Mouse (Mus musculus) embryonic fibroblast, embryonic 13.5 days (primary cell): ENCODE measurements around the gene D630003M21Rik. TPM values are rescaled to one million over a fixed set of nuclear protein-coding genes. Genes with fewer than 3 reads are reported as not detected.

ENCODE experiments used
- H3K27ac ChIP-seq: 2 replicates; pipeline ENCODE4 v1.5.1; 2012; ENCODE audit warnings: low read length, control low read depth, inconsistent platforms; ENCODE audit not compliant: insufficient read depth
- H3K4me1 ChIP-seq: 2 replicates; pipeline ENCODE4 v1.6.1; 2011; ENCODE audit warnings: low read length; ENCODE audit not compliant: control insufficient read depth, insufficient read depth
- H3K4me3 ChIP-seq: 2 replicates; pipeline ENCODE4 v1.5.1; 2011; ENCODE audit warnings: mild to moderate bottlenecking, control low read depth, low read length; ENCODE audit not compliant: insufficient read depth
- CTCF ChIP-seq: IDR thresholded peaks from 2 replicates; pipeline ENCODE4 v1.5.1; 2011; ENCODE audit warnings: mild to moderate bottlenecking, control low read depth, low read length, moderate library complexity, borderline replicate concordance; ENCODE audit not compliant: insufficient read depth
- POLR2A ChIP-seq: IDR thresholded peaks from 2 replicates; pipeline ENCODE4 v1.6.1; 2011; ENCODE audit warnings: low read depth, mild to moderate bottlenecking, control low read depth, low read length, moderate library complexity
- polyA plus RNA-seq: library from polyadenylated mRNA; stranded (reverse); fragments of >200 nt; gene quantifications from 2 replicates; pipeline ENCODE4 v1.2.4, GENCODE M21; 2011; ENCODE audit warnings: low read depth; ENCODE audit not compliant: missing spikeins, insufficient read length

D630003M21Rik gene
- polyA plus RNA-seq, 1 experiment: 0.61 TPM

DNA sequence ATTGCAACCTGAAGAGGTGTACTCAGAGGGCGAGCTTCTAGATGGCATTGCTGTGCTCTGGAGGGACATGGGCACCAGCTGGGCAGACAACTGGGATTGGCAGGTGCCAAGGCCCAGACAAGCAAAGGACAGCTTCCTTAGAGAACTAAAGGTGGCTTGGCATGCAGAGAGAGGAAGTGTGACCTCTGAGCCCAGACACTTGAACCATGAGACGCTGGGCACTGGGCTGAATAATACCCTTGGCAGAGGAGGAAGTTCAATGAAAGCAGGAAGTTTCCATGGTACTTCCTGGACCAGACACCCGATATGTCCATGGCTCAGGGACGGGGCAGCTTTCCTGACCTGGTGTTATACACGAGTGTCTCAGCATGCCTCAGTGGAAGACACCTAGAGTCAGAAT, 54.6 kb downstream of the D630003M21Rik start:
- H3K4me3 ChIP-seq: no peak overlapping the region
- TF ChIP-seq CTCF: no peak
- no peak for TF ChIP-seq POLR2A
- no peak overlapping the region for H3K27ac ChIP-seq
- H3K4me1 ChIP-seq: peaks cover 16% of the 10 kb centered on the region

GRCm38 (mm10) chr2:158170394-158170793, 58.6 kb downstream of the D630003M21Rik start:
- Histone ChIP-seq H3K4me1 (peaks cover 31% of the 10 kb centered on the region), H3K4me3 (no peak overlapping the region), H3K27ac (peak overlapping the region; percentile 96; the same call in 1 of the 2 replicates)
- TF ChIP-seq CTCF: no peak
- TF ChIP-seq POLR2A: no peak

- peak overlapping the region; percentile 96 for H3K27ac ChIP-seq
- H3K4me1 ChIP-seq: peaks cover 31% of the 10 kb centered on the region
- TF ChIP-seq CTCF (no peak), POLR2A (no peak)
- H3K4me3 ChIP-seq: no peak overlapping the region
These were observed 59.3 kb downstream of the D630003M21Rik start for GRCm38 (mm10) chr2:158169771-158170170.

DNA sequence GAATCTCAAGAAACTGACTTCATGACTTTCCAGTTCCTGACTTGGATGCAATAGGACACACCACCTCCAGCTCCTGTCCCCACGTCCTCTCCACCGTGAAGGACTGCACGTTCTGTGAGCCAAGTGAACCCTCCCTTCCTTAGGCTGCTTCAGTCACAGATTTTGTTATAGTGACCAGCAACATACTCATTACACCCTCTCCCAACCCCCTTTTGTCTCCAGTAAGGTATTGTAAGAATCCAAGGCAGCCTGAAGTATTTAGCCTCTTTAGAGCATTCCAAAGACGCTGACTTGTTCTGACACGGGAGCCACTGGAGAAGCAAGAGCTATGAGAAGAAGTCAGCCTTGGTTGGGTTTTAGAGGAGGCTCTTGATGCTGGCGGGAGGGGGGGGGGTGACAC, 59.7 kb downstream of the D630003M21Rik start:
- no peak for TF ChIP-seq POLR2A
- TF ChIP-seq CTCF: no peak
- H3K4me3 ChIP-seq: no peak overlapping the region
- peaks cover 31% of the 10 kb centered on the region for H3K4me1 ChIP-seq
- peak overlapping the region; percentile 96 for H3K27ac ChIP-seq

- H3K4me3 ChIP-seq: no peak overlapping the region
- H3K4me1 ChIP-seq: peaks cover 31% of the 10 kb centered on the region
- TF ChIP-seq CTCF: no peak
- no peak for TF ChIP-seq POLR2A
- H3K27ac ChIP-seq: peak overlapping the region; percentile 96
These were observed 60.2 kb downstream of the D630003M21Rik start for GRCm38 (mm10) chr2:158168741-158169211.

GRCm38 (mm10) chr2:158167496-158168205, 61.4 kb downstream of the D630003M21Rik start:
- no peak for TF ChIP-seq POLR2A
- no peak for TF ChIP-seq CTCF
- peaks cover 34% of the 10 kb centered on the region for H3K4me1 ChIP-seq
- H3K4me3 ChIP-seq: no peak overlapping the region
- H3K27ac ChIP-seq: peak overlapping the region; percentile 96

- TF ChIP-seq CTCF (no peak), POLR2A (no peak)
- Histone ChIP-seq H3K27ac (no peak overlapping the region), H3K4me1 (peaks cover 34% of the 10 kb centered on the region), H3K4me3 (no peak overlapping the region)
These were observed 62.4 kb downstream of the D630003M21Rik start for GRCm38 (mm10) chr2:158166628-158167027.

- Histone ChIP-seq H3K4me1 (peaks cover 34% of the 10 kb centered on the region), H3K4me3 (no peak overlapping the region), H3K27ac (no peak overlapping the region)
- TF ChIP-seq CTCF: no peak
- TF ChIP-seq POLR2A: no peak
These were observed 63.2 kb downstream of the D630003M21Rik start for GRCm38 (mm10) chr2:158165776-158166175.

DNA sequence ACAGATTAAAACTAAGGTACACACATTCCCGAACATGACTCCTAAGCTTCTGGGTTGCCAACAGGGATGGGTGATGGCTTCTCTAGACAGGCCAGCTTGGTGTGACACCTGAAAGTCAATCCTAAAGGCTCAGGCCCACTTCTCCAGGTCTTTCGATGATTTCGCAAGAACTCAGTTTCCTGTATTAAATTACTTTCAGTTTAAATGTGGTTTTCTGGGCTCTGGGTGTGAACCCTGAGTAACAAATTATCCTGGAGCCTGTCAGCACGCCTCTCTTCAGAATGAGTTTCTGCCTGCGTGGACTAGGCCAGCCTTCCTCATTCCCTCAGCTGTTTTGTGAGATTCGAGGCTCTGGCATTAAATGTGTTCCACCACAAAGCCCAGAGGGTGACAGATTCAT, 66.0 kb downstream of the D630003M21Rik start:
- no peak overlapping the region for H3K4me3 ChIP-seq
- H3K27ac ChIP-seq: no peak overlapping the region
- peaks cover 12% of the 10 kb centered on the region for H3K4me1 ChIP-seq
- TF ChIP-seq POLR2A (no peak), CTCF (no peak)

GRCm38 (mm10) chr2:158161761-158162160, 67.3 kb downstream of the D630003M21Rik start:
- H3K4me1 ChIP-seq: peaks cover 6% of the 10 kb centered on the region
- TF ChIP-seq CTCF (no peak), POLR2A (no peak)
- no peak overlapping the region for H3K4me3 ChIP-seq

More at GRCm38 (mm10) chr2:158161761-158162160, 67.3 kb downstream of the D630003M21Rik start:
- H3K27ac ChIP-seq: no peak overlapping the region
